Mouse (Mus musculus): ENCODE data around the gene Dus1l. TPM values are rescaled to one million over a fixed set of nuclear protein-coding genes. Genes with fewer than 3 reads are reported as not detected.
A peak's percentile ranks its signal among the peaks of the same experiment; 100 is the strongest.
"Not testable (repeated sequence)": the region's sequence is repeated elsewhere in the genome, so short reads cannot be mapped to it uniquely, and the experiment has no call there.

Dus1l gene
- polyA plus RNA-seq (2015; fragmentation: Nextera tagmentation; extraction: Ambion mirVana) = 53.4 and 56.9 TPM in 2 replicates

DNA sequence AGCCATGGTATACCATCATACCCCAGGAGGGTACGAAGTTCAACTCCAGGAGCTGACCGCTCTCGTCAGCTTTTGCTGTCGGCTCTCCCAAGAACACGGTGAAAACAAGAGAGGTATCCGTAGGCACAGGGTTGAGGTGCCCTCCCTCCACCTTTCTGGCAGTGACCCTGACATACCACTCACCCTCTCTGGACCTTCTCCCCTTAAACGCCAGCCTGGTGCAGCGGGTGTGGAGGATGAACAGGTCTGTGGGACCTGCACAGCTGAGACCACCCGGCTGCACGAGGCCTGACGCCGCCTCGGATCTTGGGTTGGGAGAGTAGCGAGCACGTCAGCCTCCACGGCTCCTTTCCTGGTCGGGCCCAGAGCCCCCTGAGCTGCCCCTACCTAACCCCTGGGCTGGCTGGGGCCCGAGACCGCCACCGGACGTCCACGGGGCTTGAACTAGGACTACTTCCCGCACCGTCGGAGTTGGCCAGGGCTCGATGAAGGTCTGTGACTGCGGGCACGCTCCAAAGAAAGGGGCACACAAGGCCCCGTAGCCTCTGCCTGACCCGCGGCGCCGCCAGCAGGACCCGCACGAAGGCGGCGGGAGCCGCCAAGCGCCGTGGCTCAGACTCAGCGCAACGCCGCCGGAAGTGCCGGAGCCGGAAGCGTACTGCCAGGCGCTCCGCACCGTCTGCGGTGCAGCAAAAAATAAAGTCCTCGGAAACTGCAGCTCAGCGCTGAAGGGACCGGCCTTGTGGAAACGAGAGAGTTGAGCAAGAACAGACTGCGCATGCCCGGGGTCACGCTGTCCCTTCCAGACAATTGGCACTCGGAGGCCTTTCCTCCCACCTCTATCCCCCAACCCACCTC is at the start of gene Dus1l:
Dus1l (minus strand) TSS at position 648 of the 858 bp plus-strand sequence.
- peak within 1 kb of the TSS; percentile 96 for H3K4me3 ChIP-seq (replicated peaks; ENCODE audit: low read length)
- peaks cover 7% of the 10 kb centered on the region for H3K36me3 ChIP-seq (ENCODE audit: control insufficient read depth, insufficient read depth)
- peak within 1 kb of the TSS; percentile 78 for H3K27ac ChIP-seq (ENCODE audit: low read length)
- peak; percentile 94 for ATAC-seq
- WGBS = 2% methylated on average over 59 of the region's 59 CpGs
- peak within 1 kb of the TSS; percentile 99 for H3K4me2 ChIP-seq (ENCODE audit: low read length)
- peak within 1 kb of the TSS; percentile 93 for H3K9ac ChIP-seq (replicated peaks; ENCODE audit: low read depth, low read length)
- H3K9me3 ChIP-seq (ENCODE audit: control insufficient read depth, low read length) = no peaks in the 10 kb centered on the region
- no peaks in the 10 kb centered on the region for H3K27me3 ChIP-seq (replicated peaks; ENCODE audit: control insufficient read depth, insufficient read depth, low read length)
- H3K4me1 ChIP-seq (replicated peaks; ENCODE audit: control insufficient read depth, insufficient read depth, low read length) = peaks cover 29% of the 10 kb centered on the region

DNA sequence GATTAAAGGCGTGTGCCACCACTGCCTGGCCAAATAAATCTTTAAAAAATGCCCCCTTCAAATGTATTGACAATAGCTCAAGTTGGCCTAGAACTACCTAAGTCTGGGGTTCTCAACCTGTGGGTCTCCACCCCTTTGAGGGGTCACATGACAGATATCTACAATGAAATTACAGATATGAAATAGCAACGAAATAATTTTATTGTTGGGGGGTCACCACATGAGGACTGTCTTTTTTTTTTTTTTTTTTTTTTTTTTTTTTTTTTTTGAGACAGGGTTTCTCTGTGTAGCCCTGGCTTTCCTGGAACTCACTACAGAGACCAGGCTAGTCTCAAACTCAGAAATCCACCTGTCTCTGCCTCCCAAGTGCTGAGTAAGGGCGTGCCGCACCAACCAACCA is 48.1 kb upstream of the Dus1l start:
- H3K27ac ChIP-seq (ENCODE audit: low read length) = no peak overlapping the region
- H3K4me3 ChIP-seq (replicated peaks; ENCODE audit: low read length) = no peak overlapping the region
- H3K27me3 ChIP-seq (replicated peaks; ENCODE audit: control insufficient read depth, insufficient read depth, low read length) = no peaks in the 10 kb centered on the region
- H3K4me2 ChIP-seq (ENCODE audit: low read length) = no peak overlapping the region
- no peaks in the 10 kb centered on the region for H3K36me3 ChIP-seq (ENCODE audit: control insufficient read depth, insufficient read depth)
- 100% methylated on average over 4 of the region's 4 CpGs for WGBS
- ATAC-seq = no peak
- H3K4me1 ChIP-seq (replicated peaks; ENCODE audit: control insufficient read depth, insufficient read depth, low read length) = no peaks in the 10 kb centered on the region
- no peak overlapping the region for H3K9ac ChIP-seq (replicated peaks; ENCODE audit: low read depth, low read length)
- no peaks in the 10 kb centered on the region for H3K9me3 ChIP-seq (ENCODE audit: control insufficient read depth, low read length)

DNA sequence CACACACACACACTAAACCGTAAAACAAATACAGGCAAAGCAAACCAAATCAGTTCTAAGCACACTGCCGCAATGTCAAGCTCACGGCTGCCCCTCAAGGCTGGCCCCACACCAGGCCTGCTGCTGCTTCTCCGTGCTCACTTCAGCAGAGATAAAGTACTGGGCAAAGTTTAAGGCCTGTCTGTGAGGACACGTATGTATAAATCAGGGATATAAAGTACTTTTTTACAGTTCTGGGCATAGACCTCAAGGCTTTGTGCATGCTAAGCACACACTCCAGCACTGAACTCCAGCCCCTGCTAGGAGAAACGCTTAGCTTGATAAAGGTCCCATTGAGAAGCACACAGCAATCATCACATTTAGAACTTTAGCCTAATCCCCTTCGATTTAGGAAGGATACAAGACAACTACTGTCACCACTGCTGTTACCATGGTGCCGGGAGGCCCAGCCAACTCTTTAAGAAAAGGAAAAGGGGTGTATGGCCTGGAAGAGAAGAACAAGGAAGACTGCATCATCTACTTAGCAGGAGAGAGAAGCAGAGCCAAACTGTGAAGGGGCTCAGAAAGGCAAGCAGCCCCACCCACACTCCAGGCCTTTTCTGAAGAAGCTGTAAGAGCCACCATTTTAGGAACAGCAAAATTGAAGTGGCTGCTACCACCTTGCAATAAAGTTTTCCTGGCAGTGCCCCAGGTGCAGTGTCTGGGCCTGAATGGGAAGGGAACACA is 37.5 kb upstream of the Dus1l start:
- no peak overlapping the region for H3K4me2 ChIP-seq (ENCODE audit: low read length)
- H3K9me3 ChIP-seq (ENCODE audit: control insufficient read depth, low read length) = no peaks in the 10 kb centered on the region
- no peaks in the 10 kb centered on the region for H3K27me3 ChIP-seq (replicated peaks; ENCODE audit: control insufficient read depth, insufficient read depth, low read length)
- 0 out of 2 replicates have a peak overlapping the region, but pooled peaks have one; percentile 46 for H3K27ac ChIP-seq (ENCODE audit: low read length)
- H3K4me3 ChIP-seq (replicated peaks; ENCODE audit: low read length) = no peak overlapping the region
- peaks cover 3% of the 10 kb centered on the region; the same call in 1 of the 2 replicates for H3K4me1 ChIP-seq (replicated peaks; ENCODE audit: control insufficient read depth, insufficient read depth, low read length)
- no peaks in the 10 kb centered on the region for H3K36me3 ChIP-seq (ENCODE audit: control insufficient read depth, insufficient read depth)
- no peak overlapping the region for H3K9ac ChIP-seq (replicated peaks; ENCODE audit: low read depth, low read length)
- peak; percentile 78 for ATAC-seq
- 13% methylated on average over 8 of the region's 8 CpGs for WGBS

DNA sequence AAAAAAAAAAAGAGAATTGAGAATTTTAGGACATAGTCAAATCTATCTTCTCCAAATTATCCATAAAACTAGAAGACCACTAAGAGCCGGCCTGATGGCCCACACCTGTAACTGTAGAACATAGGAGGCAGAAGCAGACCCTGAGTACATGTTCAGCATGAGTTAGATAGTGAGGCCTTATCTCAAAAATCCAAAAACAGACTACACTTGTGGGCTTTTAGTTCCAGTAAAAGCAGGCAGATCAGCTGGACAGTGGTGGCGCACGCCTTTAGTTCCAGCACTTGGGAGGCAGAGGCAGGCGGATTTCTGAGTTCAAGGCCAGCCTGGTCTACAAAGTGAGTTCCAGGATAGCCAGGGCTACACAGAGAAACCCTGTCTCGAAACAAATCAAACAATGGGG is 36.8 kb upstream of the Dus1l start:
- not testable (repeated sequence) for ATAC-seq; H3K4me3 ChIP-seq (replicated peaks; ENCODE audit: low read length); H3K9ac ChIP-seq (replicated peaks; ENCODE audit: low read depth, low read length); H3K27me3 ChIP-seq (replicated peaks; ENCODE audit: control insufficient read depth, insufficient read depth, low read length); H3K4me2 ChIP-seq (ENCODE audit: low read length); H3K36me3 ChIP-seq (ENCODE audit: control insufficient read depth, insufficient read depth); H3K9me3 ChIP-seq (ENCODE audit: control insufficient read depth, low read length); H3K4me1 ChIP-seq (replicated peaks; ENCODE audit: control insufficient read depth, insufficient read depth, low read length)
- H3K27ac ChIP-seq (ENCODE audit: low read length) = 0 out of 2 replicates have a peak overlapping the region, but pooled peaks have one; percentile 46
- WGBS = 86% methylated on average over 5 of the region's 5 CpGs

GRCm38 (mm10) chr11:120831659-120832440 is 35.6 kb upstream of the Dus1l start:
- Histone ChIP-seq H3K27ac (ENCODE audit: low read length) (no peak overlapping the region), H3K9me3 (ENCODE audit: control insufficient read depth, low read length) (no peaks in the 10 kb centered on the region), H3K4me1 (replicated peaks; ENCODE audit: control insufficient read depth, insufficient read depth, low read length) (peaks cover 3% of the 10 kb centered on the region; the same call in 1 of the 2 replicates), H3K4me2 (ENCODE audit: low read length) (no peak overlapping the region), H3K27me3 (replicated peaks; ENCODE audit: control insufficient read depth, insufficient read depth, low read length) (no peaks in the 10 kb centered on the region), H3K4me3 (replicated peaks; ENCODE audit: low read length) (no peak overlapping the region), H3K36me3 (ENCODE audit: control insufficient read depth, insufficient read depth) (no peaks in the 10 kb centered on the region), H3K9ac (replicated peaks; ENCODE audit: low read depth, low read length) (no peak overlapping the region)
- WGBS = 53% methylated on average over 3 of the region's 3 CpGs
- no peak for ATAC-seq

DNA sequence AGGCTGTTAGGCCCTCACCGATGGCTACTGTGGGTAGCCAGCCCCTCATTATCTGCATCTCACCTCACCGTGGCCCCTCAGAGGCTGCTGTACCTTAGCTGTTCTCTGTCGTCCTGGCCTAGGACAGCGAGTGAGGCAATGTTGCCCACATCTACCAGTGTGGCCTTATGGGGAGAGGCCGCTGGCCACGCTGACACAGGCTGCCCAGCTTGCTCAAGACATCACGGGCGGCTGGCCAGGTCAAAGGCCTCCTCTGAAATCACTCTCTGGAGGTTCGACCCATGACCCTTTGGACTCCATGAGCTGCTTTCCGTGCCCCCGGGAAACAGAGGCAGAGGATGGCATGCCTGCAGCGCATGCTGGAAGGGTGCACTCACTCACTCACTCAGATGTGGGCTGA is 34.5 kb upstream of the Dus1l start:
- Histone ChIP-seq H3K4me1 (replicated peaks; ENCODE audit: control insufficient read depth, insufficient read depth, low read length) (peaks cover 3% of the 10 kb centered on the region), H3K9ac (replicated peaks; ENCODE audit: low read depth, low read length) (no peak overlapping the region), H3K9me3 (ENCODE audit: control insufficient read depth, low read length) (no peaks in the 10 kb centered on the region), H3K4me2 (ENCODE audit: low read length) (no peak overlapping the region), H3K4me3 (replicated peaks; ENCODE audit: low read length) (no peak overlapping the region), H3K27me3 (replicated peaks; ENCODE audit: control insufficient read depth, insufficient read depth, low read length) (no peaks in the 10 kb centered on the region), H3K27ac (ENCODE audit: low read length) (no peak overlapping the region), H3K36me3 (ENCODE audit: control insufficient read depth, insufficient read depth) (no peaks in the 10 kb centered on the region)
- WGBS = 86% methylated on average over 12 of the region's 12 CpGs
- ATAC-seq = no peak

GRCm38 (mm10) chr11:120829757-120830532 is 33.7 kb upstream of the Dus1l start:
- Histone ChIP-seq H3K4me2 (ENCODE audit: low read length) (no peak overlapping the region), H3K4me1 (replicated peaks; ENCODE audit: control insufficient read depth, insufficient read depth, low read length) (peaks cover 10% of the 10 kb centered on the region), H3K27ac (ENCODE audit: low read length) (no peak overlapping the region), H3K27me3 (replicated peaks; ENCODE audit: control insufficient read depth, insufficient read depth, low read length) (no peaks in the 10 kb centered on the region), H3K36me3 (ENCODE audit: control insufficient read depth, insufficient read depth) (no peaks in the 10 kb centered on the region), H3K9me3 (ENCODE audit: control insufficient read depth, low read length) (no peaks in the 10 kb centered on the region), H3K9ac (replicated peaks; ENCODE audit: low read depth, low read length) (no peak overlapping the region), H3K4me3 (replicated peaks; ENCODE audit: low read length) (no peak overlapping the region)
- WGBS = 88% methylated on average over 10 of the region's 10 CpGs
- no peak for ATAC-seq

DNA sequence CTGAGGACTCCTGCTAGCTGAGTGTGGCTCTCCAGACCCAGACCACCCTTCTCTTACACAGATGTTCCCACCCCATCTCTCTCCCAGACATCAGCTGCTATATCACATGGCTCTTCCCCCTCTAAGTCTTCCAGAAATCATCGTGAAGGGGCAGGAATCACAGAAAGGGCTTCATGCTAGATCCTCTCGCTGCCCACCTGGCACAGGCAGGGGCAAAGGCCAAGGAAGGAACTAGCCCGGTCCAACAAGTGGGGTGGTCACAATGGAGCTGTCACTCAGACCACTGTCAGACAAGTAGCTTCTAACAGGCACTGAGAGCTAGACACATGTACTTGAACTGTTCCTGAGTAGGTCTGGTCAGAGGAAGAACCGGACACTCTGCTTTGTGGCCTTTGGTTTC is 32.2 kb upstream of the Dus1l start:
- ATAC-seq = no peak
- WGBS = 79% methylated on average over 4 of the region's 4 CpGs

More for the DNA sequence above, 32.2 kb upstream of the Dus1l start:
- Histone ChIP-seq H3K27ac (ENCODE audit: low read length) (no peak overlapping the region), H3K4me2 (ENCODE audit: low read length) (no peak overlapping the region), H3K4me3 (replicated peaks; ENCODE audit: low read length) (no peak overlapping the region), H3K9ac (replicated peaks; ENCODE audit: low read depth, low read length) (no peak overlapping the region), H3K27me3 (replicated peaks; ENCODE audit: control insufficient read depth, insufficient read depth, low read length) (no peaks in the 10 kb centered on the region), H3K36me3 (ENCODE audit: control insufficient read depth, insufficient read depth) (no peaks in the 10 kb centered on the region), H3K9me3 (ENCODE audit: control insufficient read depth, low read length) (no peaks in the 10 kb centered on the region), H3K4me1 (replicated peaks; ENCODE audit: control insufficient read depth, insufficient read depth, low read length) (peaks cover 9% of the 10 kb centered on the region)

Data from forebrain, embryonic 16.5 days (tissue).